Mouse (Mus musculus): ENCODE results near the gene Nae1.
A peak's percentile ranks its signal among the peaks of the same experiment; 100 is the strongest.

DNA sequence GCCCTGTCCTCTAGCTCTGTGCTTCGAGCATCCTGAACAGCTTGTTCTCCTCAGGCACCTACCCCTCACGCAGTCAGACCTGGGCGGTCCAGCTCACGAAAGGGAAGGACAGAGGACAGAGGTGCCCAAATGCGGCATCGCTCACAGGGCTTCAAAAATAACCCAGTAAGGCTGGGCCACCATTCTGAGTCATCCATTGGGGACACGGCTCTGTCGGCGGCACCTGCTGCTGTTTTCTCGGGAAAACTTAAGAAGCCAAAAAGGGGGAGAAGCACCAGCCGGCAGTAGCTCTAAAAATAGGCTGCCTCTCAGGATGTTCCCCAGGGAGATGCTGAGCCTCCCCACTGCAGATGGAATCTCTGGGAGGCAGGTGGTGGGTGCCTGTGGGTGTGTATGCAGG is 7.7 kb upstream of the Nae1 start:
- TF ChIP-seq POLR2A (IDR thresholded peaks at IDR 0.05; ENCODE audit: extremely low read depth, insufficient read depth, low read length) (peak; percentile 67), CTCF (IDR thresholded peaks at IDR 0.05; ENCODE audit: extremely low read depth, insufficient read depth, low read length) (no peak)
